Mouse (Mus musculus) heart, embryonic 13.5 days (tissue): ENCODE measurements around the gene Myt1l. TPM values are rescaled to one million over a fixed set of nuclear protein-coding genes. Genes with fewer than 3 reads are reported as not detected.

ENCODE experiments used
- ATAC-seq: fragments of 200-750 bp; cut with Nextera tagmentation; 2 replicates; pipeline ENCODE4 v1.8.0; 2017; ENCODE audit warnings: moderate TSS enrichment; ENCODE audit not compliant: insufficient number of reproducible peaks, low FRiP score, low TSS enrichment; ENCODE audit errors: extremely low read depth
- H3K27ac ChIP-seq: fragments of 300-500 bp; sonication (generic); replicated peaks from 2 replicates; pipeline ENCODE4 v1.5.1; 2015; ENCODE audit warnings: moderate library complexity, mild to moderate bottlenecking, inconsistent platforms
- H3K27me3 ChIP-seq: fragments of 300-500 bp; sonication (generic); replicated peaks from 2 replicates; pipeline ENCODE4 v1.6.1; 2015; ENCODE audit warnings: mild to moderate bottlenecking, inconsistent platforms
- H3K36me3 ChIP-seq: fragments of 300-500 bp; sonication (generic); 2 replicates; pipeline ENCODE4 v1.6.1; 2015; ENCODE audit warnings: mild to moderate bottlenecking, inconsistent platforms
- H3K4me1 ChIP-seq: fragments of 300-500 bp; sonication (generic); 2 replicates; pipeline ENCODE4 v1.6.1; 2015; ENCODE audit warnings: inconsistent platforms
- H3K4me2 ChIP-seq: fragments of 300-500 bp; sonication (generic); 2 replicates; pipeline ENCODE4 v1.6.1; 2015; ENCODE audit warnings: inconsistent platforms, mild to moderate bottlenecking, moderate library complexity
- H3K4me3 ChIP-seq: fragments of 300-500 bp; sonication (generic); 2 replicates; pipeline ENCODE4 v1.5.1; 2015; ENCODE audit warnings: moderate library complexity, mild to moderate bottlenecking, inconsistent platforms
- H3K9ac ChIP-seq: fragments of 300-500 bp; sonication (generic); 2 replicates; pipeline ENCODE4 v1.6.1; 2015; ENCODE audit warnings: inconsistent platforms, mild to moderate bottlenecking, moderate library complexity
- H3K9me3 ChIP-seq: fragments of 300-500 bp; sonication (generic); 2 replicates; pipeline ENCODE4 v1.6.1; 2016; ENCODE audit warnings: inconsistent platforms
- WGBS: fragments of 180-500 bp; shearing (Covaris S2); methylation state at CpG from one replicate; pipeline ENCODE4 v1.1.7; 2015; ENCODE audit warnings: mixed read lengths; 5-methylcytosine and 5-hydroxymethylcytosine counted together
- polyA plus RNA-seq: library from polyadenylated mRNA; unstranded; fragments of >200 nt; fragmentation: Nextera tagmentation; extraction: Ambion mirVana; gene quantifications from 2 replicates; pipeline ENCODE4 v1.2.1, GENCODE M21; 2015

The Myt1l gene
- polyA plus RNA-seq, 1 experiment from 2014 or later: 0.25 TPM

DNA sequence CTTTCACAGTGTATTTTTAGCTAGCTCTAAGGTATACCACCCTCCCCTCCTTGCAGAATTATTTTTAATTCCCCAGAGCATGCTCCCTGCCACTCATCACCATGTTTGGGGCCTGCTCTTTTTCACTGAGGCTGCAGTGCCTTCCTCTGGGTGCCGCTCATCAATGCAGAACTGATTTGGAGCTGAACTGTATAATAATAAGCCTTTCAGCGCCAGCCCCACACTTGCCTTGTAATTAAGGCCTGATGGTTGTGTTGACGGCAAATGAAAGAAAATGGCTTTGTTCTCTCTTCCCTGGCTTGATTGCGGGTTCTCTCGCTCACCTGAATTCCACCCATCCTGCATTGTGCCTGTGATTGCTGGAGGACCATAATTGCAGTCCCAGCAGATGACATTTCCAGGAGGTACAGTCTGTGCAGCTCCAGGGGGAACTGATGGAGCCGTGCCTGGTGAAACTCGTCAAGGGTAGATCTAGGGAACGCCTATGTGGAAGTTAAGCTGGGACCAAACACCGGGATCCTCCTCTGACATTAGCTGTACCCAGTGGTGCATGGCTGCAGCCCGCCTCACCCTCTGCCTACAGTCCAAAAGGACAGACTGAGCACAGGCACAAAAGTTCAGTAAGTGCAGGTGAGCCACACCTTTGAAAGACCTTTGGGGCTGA is 101.8 kb downstream of the Myt1l start:
- H3K4me1 ChIP-seq: peaks cover 12% of the 10 kb centered on the region
- peak overlapping the region; percentile 48; the same call in 1 of the 2 replicates for H3K27ac ChIP-seq
- no peak for ATAC-seq
- no peak overlapping the region for H3K4me2 ChIP-seq
- H3K4me3 ChIP-seq: no peak overlapping the region
- H3K36me3 ChIP-seq: no peaks in the 10 kb centered on the region
- H3K9ac ChIP-seq: no peak overlapping the region
- WGBS: 55% methylated on average over 10 of the region's 10 CpGs
- no peaks in the 10 kb centered on the region for H3K9me3 ChIP-seq
- no peaks in the 10 kb centered on the region for H3K27me3 ChIP-seq

DNA sequence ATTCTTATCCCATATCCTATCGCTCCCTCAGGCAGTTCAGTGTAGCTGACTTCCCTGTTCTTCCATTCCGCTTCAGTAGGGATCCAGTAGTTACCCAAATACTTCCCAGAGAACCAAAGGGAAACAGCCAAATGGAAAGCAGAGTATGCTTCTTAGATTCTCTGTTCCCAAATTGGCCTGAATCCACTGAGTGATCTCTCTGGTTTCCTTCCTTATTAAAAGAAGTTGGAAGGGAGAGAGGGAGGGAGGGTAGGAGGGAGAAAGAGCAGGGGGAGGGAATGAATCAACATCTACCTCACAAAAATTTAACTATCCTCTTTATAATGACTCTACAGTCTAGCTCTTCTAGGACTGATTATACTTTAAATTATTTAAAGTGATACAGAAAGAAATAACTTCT is 106.3 kb downstream of the Myt1l start:
- WGBS: 84% methylated on average over 2 of the region's 2 CpGs
- H3K9me3 ChIP-seq: no peaks in the 10 kb centered on the region
- no peak overlapping the region for H3K27ac ChIP-seq
- H3K4me2 ChIP-seq: no peak overlapping the region
- peaks cover 9% of the 10 kb centered on the region for H3K4me1 ChIP-seq
- H3K27me3 ChIP-seq: no peaks in the 10 kb centered on the region
- H3K36me3 ChIP-seq: no peaks in the 10 kb centered on the region
- no peak overlapping the region for H3K9ac ChIP-seq
- ATAC-seq: no peak
- no peak overlapping the region for H3K4me3 ChIP-seq

DNA sequence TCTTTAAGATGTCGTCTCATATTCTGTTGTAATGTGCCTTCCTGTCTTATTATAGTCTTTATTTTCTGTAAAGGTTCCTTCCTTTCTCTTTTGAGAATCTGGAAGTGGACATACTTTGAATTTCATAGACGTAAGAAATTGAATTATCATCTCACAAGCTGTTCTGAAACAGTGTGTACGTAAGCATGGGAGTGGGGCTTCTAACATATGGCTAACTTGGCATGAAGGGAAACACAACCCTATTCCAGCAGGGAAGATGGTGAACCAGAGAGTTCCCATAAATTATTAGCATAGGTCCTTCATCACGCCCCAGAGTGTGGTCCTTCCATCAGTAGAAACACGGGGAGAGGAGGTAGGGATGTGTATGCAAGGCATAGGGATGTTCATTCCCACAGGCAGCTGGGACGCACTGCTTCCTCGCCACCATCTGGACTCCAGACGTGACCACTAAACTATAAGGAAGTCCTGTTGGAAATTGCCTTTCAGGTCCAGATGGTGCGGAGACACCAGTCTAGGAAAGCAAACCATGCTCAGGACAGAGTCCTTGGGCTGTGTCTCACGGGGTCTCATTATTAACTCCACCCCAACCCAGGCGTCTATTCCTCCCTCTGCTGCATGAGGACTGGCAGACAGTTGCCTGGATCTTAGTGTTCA is 111.5 kb downstream of the Myt1l start:
- 73% methylated on average over 11 of the region's 11 CpGs for WGBS
- H3K27ac ChIP-seq: no peak overlapping the region
- H3K4me1 ChIP-seq: no peaks in the 10 kb centered on the region
- H3K27me3 ChIP-seq: no peaks in the 10 kb centered on the region
- no peak overlapping the region for H3K4me2 ChIP-seq
- no peak overlapping the region for H3K9ac ChIP-seq
- H3K36me3 ChIP-seq: no peaks in the 10 kb centered on the region
- ATAC-seq: no peak
- no peaks in the 10 kb centered on the region for H3K9me3 ChIP-seq
- no peak overlapping the region for H3K4me3 ChIP-seq

DNA sequence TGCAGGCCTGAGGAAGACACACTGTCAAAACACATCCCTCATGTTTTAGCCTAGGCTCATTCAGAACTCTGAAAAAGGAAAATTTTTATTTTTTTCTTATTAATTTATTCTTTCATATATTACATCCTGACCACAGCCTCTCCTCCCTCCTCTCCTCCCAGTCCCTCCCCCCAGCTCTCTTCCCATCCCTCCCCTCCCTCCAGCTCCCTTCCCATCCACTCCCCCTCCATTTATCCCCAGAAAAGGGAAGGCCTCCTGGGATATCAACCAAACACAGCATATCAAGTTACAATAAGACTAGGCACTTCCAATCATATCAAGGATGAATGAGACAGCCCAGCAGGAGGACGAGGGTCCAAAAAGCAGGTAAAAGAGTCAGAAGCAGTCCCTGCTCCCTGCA is 112.0 kb downstream of the Myt1l start:
- H3K4me2 ChIP-seq: no peak overlapping the region
- no peaks in the 10 kb centered on the region for H3K27me3 ChIP-seq
- H3K27ac ChIP-seq: no peak overlapping the region
- WGBS: 71% methylated on average over 1 of the region's 1 CpGs
- H3K9ac ChIP-seq: no peak overlapping the region
- H3K36me3 ChIP-seq: no peaks in the 10 kb centered on the region
- no peaks in the 10 kb centered on the region for H3K4me1 ChIP-seq
- no peaks in the 10 kb centered on the region for H3K9me3 ChIP-seq
- H3K4me3 ChIP-seq: no peak overlapping the region
- ATAC-seq: no peak

DNA sequence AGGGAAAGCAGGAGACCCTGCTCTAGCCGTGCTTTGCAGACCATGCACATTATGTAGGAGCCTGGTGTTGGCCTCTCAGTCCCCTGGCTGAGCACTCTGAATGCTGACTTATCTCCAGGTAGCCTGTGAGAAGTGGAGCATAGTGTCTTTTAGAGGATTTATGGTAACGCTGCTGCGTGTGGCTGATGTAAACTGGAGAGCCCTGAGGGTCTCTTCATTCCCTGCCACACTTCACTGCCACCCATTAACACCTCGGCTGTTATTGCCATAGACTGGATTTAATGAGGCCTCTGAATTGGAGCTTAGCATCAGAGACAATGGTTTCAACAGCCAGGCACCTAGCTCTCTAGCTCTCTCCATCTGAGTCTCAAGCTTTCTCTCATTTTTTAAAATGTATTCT is 114.7 kb downstream of the Myt1l start:
- Histone ChIP-seq H3K36me3 (no peaks in the 10 kb centered on the region), H3K4me2 (no peak overlapping the region), H3K27me3 (no peaks in the 10 kb centered on the region), H3K4me1 (no peaks in the 10 kb centered on the region), H3K4me3 (no peak overlapping the region), H3K27ac (no peak overlapping the region), H3K9ac (no peak overlapping the region), H3K9me3 (no peaks in the 10 kb centered on the region)
- WGBS: 29% methylated on average over 4 of the region's 4 CpGs
- no peak for ATAC-seq

DNA sequence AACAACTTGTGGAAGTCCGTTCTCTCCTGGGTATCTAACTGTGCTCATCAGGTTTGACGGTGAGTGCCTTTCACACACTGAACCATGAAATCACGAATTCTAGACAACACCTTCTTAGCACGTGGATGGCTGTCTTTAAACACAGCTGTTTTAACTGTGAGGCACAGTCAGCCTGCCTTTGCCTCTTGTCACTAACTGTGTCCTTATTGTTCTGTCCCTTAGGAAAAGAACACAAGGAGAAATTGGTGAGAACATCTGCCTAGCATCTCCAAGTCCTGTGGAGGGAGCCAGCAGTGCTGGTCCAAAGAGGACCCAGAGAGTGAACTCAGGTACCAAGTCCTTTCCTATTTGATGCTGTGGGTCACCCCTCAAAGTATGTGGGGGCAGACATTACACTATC is 115.9 kb downstream of the Myt1l start:
- no peaks in the 10 kb centered on the region for H3K4me1 ChIP-seq
- H3K9me3 ChIP-seq: no peaks in the 10 kb centered on the region
- H3K4me3 ChIP-seq: no peak overlapping the region
- H3K36me3 ChIP-seq: no peaks in the 10 kb centered on the region
- no peak overlapping the region for H3K4me2 ChIP-seq
- no peaks in the 10 kb centered on the region for H3K27me3 ChIP-seq
- no peak overlapping the region for H3K9ac ChIP-seq
- H3K27ac ChIP-seq: no peak overlapping the region
- 81% methylated on average over 4 of the region's 4 CpGs for whole genome bisulfite sequencing
- no peak for ATAC-seq

DNA sequence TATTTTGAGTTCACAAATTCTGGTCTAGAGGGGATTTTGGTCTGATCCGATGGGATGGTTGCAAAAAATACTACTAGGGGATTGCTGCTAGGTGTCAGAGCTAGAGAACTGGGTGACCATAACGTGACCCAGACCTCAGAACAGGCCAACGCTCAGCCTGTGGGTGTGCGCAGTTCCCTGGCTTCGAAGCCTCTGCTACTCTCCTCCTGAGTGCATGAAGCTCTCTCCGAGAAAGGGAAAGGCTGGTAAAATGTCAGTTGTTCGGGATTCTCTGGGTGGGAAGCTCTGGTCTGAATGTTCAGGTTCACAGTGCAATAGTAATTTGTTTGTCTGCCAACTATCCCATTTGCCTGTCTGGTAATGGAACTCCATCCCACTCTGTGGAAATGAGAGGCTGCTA is 116.5 kb downstream of the Myt1l start:
- no peak for ATAC-seq
- H3K9ac ChIP-seq: no peak overlapping the region
- H3K27ac ChIP-seq: no peak overlapping the region
- WGBS: 79% methylated on average over 7 of the region's 7 CpGs
- no peak overlapping the region for H3K4me3 ChIP-seq
- H3K27me3 ChIP-seq: no peaks in the 10 kb centered on the region
- no peak overlapping the region for H3K4me2 ChIP-seq
- H3K9me3 ChIP-seq: no peaks in the 10 kb centered on the region
- no peaks in the 10 kb centered on the region for H3K36me3 ChIP-seq
- 0 out of 2 replicates have a peak, but pooled peaks cover 5% of the 10 kb centered on the region for H3K4me1 ChIP-seq

DNA sequence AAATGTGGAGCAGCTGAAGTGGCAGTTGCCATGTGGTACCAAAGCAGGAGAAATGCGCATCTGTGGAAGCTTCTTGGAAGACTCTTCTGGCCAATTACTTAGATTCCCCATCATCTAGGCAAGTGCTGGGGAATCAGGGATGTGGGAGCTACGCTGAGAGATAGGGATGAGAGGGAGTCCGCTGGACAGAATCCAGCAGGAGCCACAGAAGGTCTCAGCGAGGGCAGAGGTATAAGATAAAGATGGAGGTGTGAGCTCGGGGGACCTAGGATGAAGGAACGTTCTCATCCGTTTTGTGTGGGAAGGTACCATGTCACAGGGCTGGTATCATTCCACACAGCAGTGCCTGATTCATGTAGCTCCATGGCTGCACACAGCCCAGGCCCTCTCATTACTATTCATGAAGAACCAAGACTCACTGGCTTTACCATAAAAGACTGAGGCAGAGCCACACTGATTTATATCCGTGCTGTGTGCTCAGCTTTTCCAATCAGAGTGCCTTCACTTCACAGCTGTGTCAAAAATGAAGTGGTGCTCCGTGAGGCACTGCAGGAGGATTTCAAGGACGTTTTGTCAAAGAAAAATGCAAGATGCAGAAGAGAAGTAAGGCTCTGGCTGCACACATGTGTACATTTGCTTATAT is 121.4 kb downstream of the Myt1l start:
- H3K4me1 ChIP-seq: 0 out of 2 replicates have a peak, but pooled peaks cover 8% of the 10 kb centered on the region
- ATAC-seq: no peak
- H3K27me3 ChIP-seq: no peaks in the 10 kb centered on the region
- no peaks in the 10 kb centered on the region for H3K36me3 ChIP-seq
- no peak overlapping the region for H3K4me3 ChIP-seq
- no peak overlapping the region for H3K4me2 ChIP-seq
- 48% methylated on average over 10 of the region's 10 CpGs for WGBS
- no peak overlapping the region for H3K27ac ChIP-seq
- no peak overlapping the region for H3K9ac ChIP-seq
- H3K9me3 ChIP-seq: no peaks in the 10 kb centered on the region

DNA sequence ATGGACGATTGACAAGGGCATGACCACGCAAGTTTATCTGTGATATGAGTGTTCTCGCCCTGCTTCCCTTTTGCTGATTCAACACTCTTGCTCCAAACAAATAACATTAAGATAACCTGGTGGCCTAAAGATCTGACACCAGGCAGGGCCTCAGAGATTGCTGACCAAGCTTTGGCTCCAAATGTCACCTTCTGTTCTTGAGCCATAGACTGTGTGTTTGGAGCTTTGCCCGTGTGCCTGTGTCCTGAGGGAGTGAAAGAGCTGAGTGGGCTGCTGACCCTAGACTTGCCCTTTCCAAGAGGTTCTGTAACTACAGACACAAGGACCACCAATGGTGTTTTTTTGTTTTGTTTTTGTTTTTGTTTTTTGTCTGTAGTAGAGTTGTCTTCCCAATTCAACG is 124.3 kb downstream of the Myt1l start:
- H3K36me3 ChIP-seq: no peaks in the 10 kb centered on the region
- H3K27me3 ChIP-seq: no peaks in the 10 kb centered on the region
- H3K9ac ChIP-seq: no peak overlapping the region
- no peak overlapping the region for H3K4me3 ChIP-seq
- no peak overlapping the region for H3K4me2 ChIP-seq
- no peaks in the 10 kb centered on the region for H3K9me3 ChIP-seq
- ATAC-seq: no peak
- 41% methylated on average over 5 of the region's 5 CpGs for WGBS
- H3K4me1 ChIP-seq: peaks cover 16% of the 10 kb centered on the region
- no peak overlapping the region for H3K27ac ChIP-seq

DNA sequence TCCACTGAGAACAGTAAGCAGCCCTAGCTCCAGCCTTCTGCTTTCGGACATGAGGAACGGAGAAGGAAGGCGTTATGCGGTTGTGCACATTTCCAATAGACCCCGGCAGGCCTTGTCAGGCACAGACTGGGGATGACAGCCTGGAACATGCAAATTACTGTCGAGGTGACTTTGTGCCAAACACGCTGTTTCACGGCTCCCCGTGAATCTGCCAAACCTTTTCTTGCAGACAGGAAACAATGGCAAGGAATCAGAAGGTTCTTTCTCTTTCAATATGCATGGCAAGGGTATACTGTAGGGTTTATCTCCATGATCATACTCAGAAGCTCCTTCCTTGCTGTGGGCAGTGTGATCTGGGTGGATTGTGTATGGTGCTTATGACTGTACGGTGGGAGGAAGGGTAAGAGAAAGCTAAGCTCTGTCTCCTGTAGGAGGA is 127.0 kb downstream of the Myt1l start:
- WGBS: 85% methylated on average over 10 of the region's 10 CpGs

DNA sequence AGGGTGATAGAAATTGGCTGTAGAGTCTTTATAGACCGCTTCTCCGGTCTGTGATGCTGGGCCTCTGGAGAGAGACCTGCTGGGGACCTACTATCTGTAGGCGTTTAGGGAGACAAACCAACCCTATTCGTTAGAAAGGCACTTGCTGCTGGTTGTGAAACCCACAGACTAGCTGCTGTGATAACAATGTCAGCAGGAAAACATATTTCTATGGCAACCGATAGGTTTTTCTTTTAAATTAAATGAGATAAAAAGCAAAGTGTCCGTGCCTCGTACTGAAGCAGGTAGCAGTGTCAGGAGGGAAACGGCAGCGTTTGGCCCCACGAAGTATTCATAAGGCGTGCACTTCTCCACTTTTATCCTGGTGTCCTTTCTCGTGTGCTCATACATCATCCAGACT is 127.5 kb downstream of the Myt1l start:
- Histone ChIP-seq H3K36me3 (no peaks in the 10 kb centered on the region), H3K9ac (no peak overlapping the region), H3K9me3 (no peaks in the 10 kb centered on the region), H3K4me2 (no peak overlapping the region), H3K4me3 (no peak overlapping the region), H3K4me1 (peaks cover 8% of the 10 kb centered on the region), H3K27ac (no peak overlapping the region), H3K27me3 (no peaks in the 10 kb centered on the region; the same call in 1 of the 2 replicates)
- 39% methylated on average over 12 of the region's 12 CpGs for WGBS
- no peak for ATAC-seq

More for the DNA sequence above, 127.0 kb downstream of the Myt1l start:
- no peak overlapping the region for H3K4me2 ChIP-seq
- no peak overlapping the region for H3K27ac ChIP-seq
- H3K9me3 ChIP-seq: no peaks in the 10 kb centered on the region
- H3K4me1 ChIP-seq: peaks cover 8% of the 10 kb centered on the region
- H3K27me3 ChIP-seq: no peaks in the 10 kb centered on the region; the same call in 1 of the 2 replicates
- H3K4me3 ChIP-seq: no peak overlapping the region
- no peak overlapping the region for H3K9ac ChIP-seq
- ATAC-seq: no peak
- no peaks in the 10 kb centered on the region for H3K36me3 ChIP-seq
